Mouse (Mus musculus): Measurements from ENCODE around the gene Zfp109.
"Not testable (repeated sequence)": the region's sequence is repeated elsewhere in the genome, so short reads cannot be mapped to it uniquely, and the experiment has no call there.

Zfp109 gene

GRCm38 (mm10) chr7:24237040-24237791 lies at the start of gene Zfp109:
TSS of gene Zfp109 (minus strand) at chr7:24237560.
- peak; percentile 55 for DNase-seq (ENCODE audit: low spot score)

- no peak for DNase-seq (ENCODE audit: low spot score)
These were observed 49.6 kb upstream of the Zfp109 start for GRCm38 (mm10) chr7:24286916-24287315.

GRCm38 (mm10) chr7:24286090-24286489 lies 48.7 kb upstream of the Zfp109 start:
- no peak for DNase-seq (ENCODE audit: low spot score)

- DNase-seq (ENCODE audit: low spot score), result no peak
These were observed 43.4 kb upstream of the Zfp109 start for GRCm38 (mm10) chr7:24280858-24281145.

GRCm38 (mm10) chr7:24280031-24280857 lies 42.9 kb upstream of the Zfp109 start:
- DNase-seq (ENCODE audit: low spot score), result no peak

- DNase-seq (ENCODE audit: low spot score), result not testable (repeated sequence)
These were observed 41.4 kb upstream of the Zfp109 start for GRCm38 (mm10) chr7:24278771-24279170.

GRCm38 (mm10) chr7:24274456-24274855 lies 37.1 kb upstream of the Zfp109 start:
- DNase-seq (ENCODE audit: low spot score), result no peak

GRCm38 (mm10) chr7:24271191-24271590 lies 33.8 kb upstream of the Zfp109 start:
- DNase-seq (ENCODE audit: low spot score), result no peak

GRCm38 (mm10) chr7:24270288-24270672 lies 32.9 kb upstream of the Zfp109 start, which contains the start of gene Zfp93:
TSS of gene Zfp93 (plus strand) at chr7:24270420.
- DNase-seq (ENCODE audit: low spot score), result peak; percentile 87

- DNase-seq (ENCODE audit: low spot score), result no peak
These were observed 32.4 kb upstream of the Zfp109 start for GRCm38 (mm10) chr7:24269667-24270287.

- no peak for DNase-seq (ENCODE audit: low spot score)
These were observed 31.9 kb upstream of the Zfp109 start for GRCm38 (mm10) chr7:24269256-24269655.

- DNase-seq (ENCODE audit: low spot score), result no peak
These were observed 31.1 kb upstream of the Zfp109 start for GRCm38 (mm10) chr7:24268176-24269155.

- no peak for DNase-seq (ENCODE audit: low spot score)
These were observed 22.6 kb upstream of the Zfp109 start for GRCm38 (mm10) chr7:24260000-24260312.

- DNase-seq (ENCODE audit: low spot score), result peak; percentile 2
These were observed 22.1 kb upstream of the Zfp109 start for GRCm38 (mm10) chr7:24259306-24259999.

- peak; percentile 90 for DNase-seq (ENCODE audit: low spot score)
These were observed 17.5 kb upstream of the Zfp109 start, which contains the start of gene Zfp108 for GRCm38 (mm10) chr7:24254633-24255474. TSS of gene Zfp108 (plus strand) at chr7:24254794.

- no peak for DNase-seq (ENCODE audit: low spot score)
These were observed 16.6 kb upstream of the Zfp109 start for GRCm38 (mm10) chr7:24253779-24254615.

- DNase-seq (ENCODE audit: low spot score), result no peak
These were observed 26.0 kb downstream of the Zfp109 start, which contains the start of gene Zfp111 for GRCm38 (mm10) chr7:24211343-24211742. TSS of gene Zfp111 (minus strand) at chr7:24211443.

GRCm38 (mm10) chr7:24210296-24210695 lies 27.1 kb downstream of the Zfp109 start:
- DNase-seq (ENCODE audit: low spot score), result no peak

GRCm38 (mm10) chr7:24208282-24208886 lies 29.0 kb downstream of the Zfp109 start:
- DNase-seq (ENCODE audit: low spot score), result no peak

Measured in lung, postnatal 25 days (tissue).